Mouse (Mus musculus): ENCODE measurements around the gene Zfp296.

Zfp296 gene

GRCm38 (mm10) chr7:19557982-19558900, 18.8 kb upstream of the Zfp296 start:
- no peak for TF ChIP-seq GATA4 (IDR thresholded peaks at IDR 0.05; ENCODE audit: insufficient replicate concordance, low read length)

GRCm38 (mm10) chr7:19558965-19559364, 18.1 kb upstream of the Zfp296 start:
- TF ChIP-seq GATA4 (IDR thresholded peaks at IDR 0.05; ENCODE audit: insufficient replicate concordance, low read length): no peak

GRCm38 (mm10) chr7:19560491-19561260, 16.4 kb upstream of the Zfp296 start:
- no peak for TF ChIP-seq GATA4 (IDR thresholded peaks at IDR 0.05; ENCODE audit: insufficient replicate concordance, low read length)

- no peak for TF ChIP-seq GATA4 (IDR thresholded peaks at IDR 0.05; ENCODE audit: insufficient replicate concordance, low read length)
Observed at GRCm38 (mm10) chr7:19561431-19561764, 15.7 kb upstream of the Zfp296 start.

GRCm38 (mm10) chr7:19561765-19562642, 15.1 kb upstream of the Zfp296 start:
- no peak for TF ChIP-seq GATA4 (IDR thresholded peaks at IDR 0.05; ENCODE audit: insufficient replicate concordance, low read length)

- no peak for TF ChIP-seq GATA4 (IDR thresholded peaks at IDR 0.05; ENCODE audit: insufficient replicate concordance, low read length)
Observed at GRCm38 (mm10) chr7:19562643-19563410, 14.3 kb upstream of the Zfp296 start, which contains the start of gene Ppp1r37. Gene Ppp1r37 (minus strand): TSS chr7:19563076.

- TF ChIP-seq GATA4 (IDR thresholded peaks at IDR 0.05; ENCODE audit: insufficient replicate concordance, low read length): no peak
Observed at GRCm38 (mm10) chr7:19563884-19564283, 13.2 kb upstream of the Zfp296 start.

GRCm38 (mm10) chr7:19564455-19564854, 12.6 kb upstream of the Zfp296 start:
- no peak for TF ChIP-seq GATA4 (IDR thresholded peaks at IDR 0.05; ENCODE audit: insufficient replicate concordance, low read length)

GRCm38 (mm10) chr7:19565803-19566202, 11.3 kb upstream of the Zfp296 start:
- no peak for TF ChIP-seq GATA4 (IDR thresholded peaks at IDR 0.05; ENCODE audit: insufficient replicate concordance, low read length)

- no peak for TF ChIP-seq GATA4 (IDR thresholded peaks at IDR 0.05; ENCODE audit: insufficient replicate concordance, low read length)
Observed at GRCm38 (mm10) chr7:19567426-19567825, 9.7 kb upstream of the Zfp296 start.

GRCm38 (mm10) chr7:19569647-19570046, 7.4 kb upstream of the Zfp296 start:
- no peak for TF ChIP-seq GATA4 (IDR thresholded peaks at IDR 0.05; ENCODE audit: insufficient replicate concordance, low read length)

GRCm38 (mm10) chr7:19572926-19573775, 3.9 kb upstream of the Zfp296 start:
- TF ChIP-seq GATA4 (IDR thresholded peaks at IDR 0.05; ENCODE audit: insufficient replicate concordance, low read length): no peak; the same call in 1 of the 2 replicates

GRCm38 (mm10) chr7:19573776-19574140, 3.3 kb upstream of the Zfp296 start:
- no peak for TF ChIP-seq GATA4 (IDR thresholded peaks at IDR 0.05; ENCODE audit: insufficient replicate concordance, low read length)
